Mouse (Mus musculus): ENCODE measurements at regions not wholly inside any gene's neighbourhood (a gene's known extent, or its start where the extent isn't known, plus 50 kb on each side); places are given as distances from the start of the nearest gene placed in this dataset.

DNA sequence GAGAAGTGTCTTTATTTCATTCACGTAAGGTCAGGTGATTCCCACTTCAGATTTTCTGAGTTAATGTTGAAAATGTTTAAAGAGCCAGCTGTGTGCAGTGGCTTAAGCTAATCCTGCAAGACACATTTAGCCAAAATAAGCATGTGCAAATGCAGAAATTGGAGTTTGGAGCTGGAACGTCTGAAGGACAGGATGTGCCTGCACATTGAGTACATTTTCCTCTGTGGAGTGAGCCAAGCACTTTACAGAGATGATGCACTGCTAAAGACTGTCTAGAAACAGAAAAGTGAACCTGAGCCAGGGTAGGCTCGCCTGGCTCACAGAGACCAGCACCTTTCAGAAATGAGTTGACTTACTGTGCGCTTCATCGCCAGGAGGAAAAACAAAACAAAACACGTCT lies 137.1 kb downstream of the CK137956 start:
- TF ChIP-seq CTCF (conservative IDR thresholded peaks at IDR 0.05; ENCODE audit: insufficient read depth, insufficient read length, low read depth, low read length) (no peak), POLR2A (IDR thresholded peaks at IDR 0.05; ENCODE audit: low read depth, low read length) (no peak)

Data from kidney, adult 2 months (tissue).